Mouse (Mus musculus) embryonic facial prominence, embryonic 11.5 days (tissue): ENCODE results near the gene Clcn2. TPM values are rescaled to one million over a fixed set of nuclear protein-coding genes. Genes with fewer than 3 reads are reported as not detected.

ENCODE experiments used
- ATAC-seq: fragments of 200-750 bp; cut with Nextera tagmentation; replicated peaks from 2 replicates; pipeline ENCODE4 v1.8.0; 2017; ENCODE audit warnings: low read depth; ENCODE audit not compliant: insufficient number of reproducible peaks, low FRiP score, low TSS enrichment
- DNase-seq: peaks from one replicate; pipeline ENCODE4 v3.0.0-alpha.2; 2015; ENCODE audit warnings: low spot score
- H3K27ac ChIP-seq: fragments of 300-500 bp; sonication (generic); replicated peaks from 2 replicates; pipeline ENCODE4 v1.5.1; 2014; ENCODE audit warnings: mild to moderate bottlenecking, low read depth, low read length, control low read depth
- H3K27me3 ChIP-seq: fragments of 300-500 bp; sonication (generic); 2 replicates; pipeline ENCODE4 v1.6.1; 2014; ENCODE audit warnings: mild to moderate bottlenecking, low read length, moderate library complexity, mixed read lengths; ENCODE audit not compliant: control insufficient read depth, insufficient read depth
- H3K36me3 ChIP-seq: fragments of 300-500 bp; sonication (generic); replicated peaks from 2 replicates; pipeline ENCODE4 v1.6.1; 2014; ENCODE audit warnings: low read depth, mild to moderate bottlenecking, low read length, moderate library complexity, mixed read lengths; ENCODE audit not compliant: control insufficient read depth, insufficient read depth
- H3K4me1 ChIP-seq: fragments of 300-500 bp; sonication (generic); 2 replicates; pipeline ENCODE4 v1.6.1; 2014; ENCODE audit warnings: low read length, mixed read lengths; ENCODE audit not compliant: control insufficient read depth, insufficient read depth
- H3K4me2 ChIP-seq: fragments of 300-500 bp; sonication (generic); 2 replicates; pipeline ENCODE4 v1.6.1; 2014; ENCODE audit warnings: low read depth, mild to moderate bottlenecking, control low read depth, low read length, moderate library complexity
- H3K4me3 ChIP-seq: fragments of 300-500 bp; sonication (generic); 2 replicates; pipeline ENCODE4 v1.5.1; 2014; ENCODE audit warnings: low read depth, low read length, control low read depth
- H3K9ac ChIP-seq: fragments of 300-500 bp; sonication (generic); replicated peaks from 2 replicates; pipeline ENCODE4 v1.6.1; 2014; ENCODE audit warnings: mild to moderate bottlenecking, control low read depth, low read length
- H3K9me3 ChIP-seq: fragments of 300-500 bp; sonication (generic); replicated peaks from 2 replicates; pipeline ENCODE4 v1.6.1; 2016; ENCODE audit warnings: mild to moderate bottlenecking, low read length, inconsistent platforms, mixed read lengths; ENCODE audit not compliant: control insufficient read depth
- WGBS: fragments of 180-500 bp; shearing (Covaris S2); extraction: QIAGEN DNeasy Blood & Tissue Kit; methylation state at CpG from one replicate; pipeline ENCODE4 v1.1.7; 2014; 5-methylcytosine and 5-hydroxymethylcytosine counted together
- polyA plus RNA-seq: library from polyadenylated mRNA; unstranded; fragments of >200 nt; fragmentation: Nextera tagmentation; extraction: Ambion mirVana; gene quantifications from 2 replicates; pipeline ENCODE4 v1.2.1, GENCODE M21; 2014

Clcn2 gene
- polyA plus RNA-seq, 1 experiment from 2014 or later: 13.0 TPM

GRCm38 (mm10) chr16:20695622-20696323 is 21.8 kb downstream of the Clcn2 start:
- Histone ChIP-seq H3K4me2 (peak overlapping the region; percentile 84), H3K9me3 (no peaks in the 10 kb centered on the region), H3K9ac (peak overlapping the region; percentile 45), H3K27me3 (no peaks in the 10 kb centered on the region), H3K4me1 (peaks cover 5% of the 10 kb centered on the region), H3K27ac (no peak overlapping the region), H3K36me3 (peaks cover 3% of the 10 kb centered on the region), H3K4me3 (peak overlapping the region; percentile 38)
- ATAC-seq: peak; percentile 74
- DNase-seq: peak; percentile 83
- 3% methylated on average over 44 of the region's 46 CpGs for WGBS

- no peak for DNase-seq
- H3K4me3 ChIP-seq: no peak overlapping the region
- WGBS: 81% methylated on average over 8 of the region's 8 CpGs
- H3K27ac ChIP-seq: no peak overlapping the region
- no peaks in the 10 kb centered on the region for H3K9me3 ChIP-seq
- H3K4me2 ChIP-seq: no peak overlapping the region
- no peak for ATAC-seq
- peaks cover 5% of the 10 kb centered on the region for H3K4me1 ChIP-seq
- no peak overlapping the region for H3K9ac ChIP-seq
- peaks cover 6% of the 10 kb centered on the region for H3K36me3 ChIP-seq
- no peaks in the 10 kb centered on the region for H3K27me3 ChIP-seq
Observed at GRCm38 (mm10) chr16:20694781-20695180, 22.8 kb downstream of the Clcn2 start.

DNA sequence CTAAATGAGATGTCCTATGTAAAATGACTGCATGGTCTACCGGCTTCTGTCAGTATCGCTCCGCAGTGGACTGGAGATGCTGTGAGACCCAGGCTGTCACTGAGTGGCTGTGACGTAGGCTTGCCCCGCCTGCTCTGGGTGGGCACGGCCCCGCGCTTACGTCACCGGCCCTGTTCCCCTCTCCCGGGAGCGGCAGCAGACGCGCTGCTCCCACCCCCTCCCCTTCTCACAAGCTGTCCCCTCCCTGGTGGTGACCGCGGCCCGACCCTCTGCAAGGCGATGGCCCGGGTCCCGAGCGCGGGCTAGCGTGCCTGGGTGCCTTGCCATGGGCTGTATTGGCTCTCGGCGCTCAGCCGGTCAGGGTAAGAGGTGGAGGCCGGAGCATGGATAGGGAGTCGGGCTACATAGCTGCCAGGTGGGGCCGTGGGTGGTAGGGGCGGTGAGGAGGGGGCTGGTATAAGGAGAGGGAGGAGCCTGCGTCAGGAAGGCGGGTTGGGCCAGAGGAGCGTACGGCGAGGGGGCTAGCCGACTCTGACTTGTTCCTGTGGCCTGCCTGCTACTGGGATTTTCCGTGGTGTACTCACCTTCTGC is 24.3 kb downstream of the Clcn2 start, which contains the start of gene Fam131a:
TSS of gene Fam131a (plus strand) at position 131 of the 591 bp plus-strand sequence.
- peak; percentile 94 for DNase-seq
- peaks cover 5% of the 10 kb centered on the region; the same call in 1 of the 2 replicates for H3K4me1 ChIP-seq
- H3K36me3 ChIP-seq: peaks cover 20% of the 10 kb centered on the region
- no peaks in the 10 kb centered on the region for H3K9me3 ChIP-seq
- H3K4me2 ChIP-seq: peak within 1 kb of the TSS; percentile 87
- peak within 1 kb of the TSS; percentile 62 for H3K9ac ChIP-seq
- peak within 1 kb of the TSS; percentile 57 for H3K4me3 ChIP-seq
- ATAC-seq: peak; percentile 93
- WGBS: under 1% methylated on average over 37 of the region's 37 CpGs
- H3K27ac ChIP-seq: peak within 1 kb of the TSS; percentile 59
- H3K27me3 ChIP-seq: no peaks in the 10 kb centered on the region

- peaks cover 25% of the 10 kb centered on the region for H3K36me3 ChIP-seq
- H3K9me3 ChIP-seq: no peaks in the 10 kb centered on the region
- no peak overlapping the region for H3K4me2 ChIP-seq
- DNase-seq (no peak), ATAC-seq (no peak)
- peak overlapping the region; percentile 57; the same call in 1 of the 2 replicates for H3K4me3 ChIP-seq
- WGBS: 48% methylated on average over 16 of the region's 16 CpGs
- peaks cover 5% of the 10 kb centered on the region; the same call in 1 of the 2 replicates for H3K4me1 ChIP-seq
- no peaks in the 10 kb centered on the region for H3K27me3 ChIP-seq
- no peak overlapping the region for H3K27ac ChIP-seq
- no peak overlapping the region; the same call in 1 of the 2 replicates for H3K9ac ChIP-seq
Observed at GRCm38 (mm10) chr16:20692241-20692965, 25.1 kb downstream of the Clcn2 start.

- Histone ChIP-seq H3K4me1 (peaks cover 5% of the 10 kb centered on the region; the same call in 1 of the 2 replicates), H3K27me3 (no peaks in the 10 kb centered on the region), H3K9ac (no peak overlapping the region), H3K36me3 (peaks cover 30% of the 10 kb centered on the region), H3K4me3 (no peak overlapping the region), H3K4me2 (no peak overlapping the region), H3K27ac (no peak overlapping the region), H3K9me3 (no peaks in the 10 kb centered on the region)
- ATAC-seq (no peak), DNase-seq (no peak)
- 73% methylated on average over 1 of the region's 1 CpGs for WGBS
Observed at GRCm38 (mm10) chr16:20691617-20692016, 25.9 kb downstream of the Clcn2 start.

DNA sequence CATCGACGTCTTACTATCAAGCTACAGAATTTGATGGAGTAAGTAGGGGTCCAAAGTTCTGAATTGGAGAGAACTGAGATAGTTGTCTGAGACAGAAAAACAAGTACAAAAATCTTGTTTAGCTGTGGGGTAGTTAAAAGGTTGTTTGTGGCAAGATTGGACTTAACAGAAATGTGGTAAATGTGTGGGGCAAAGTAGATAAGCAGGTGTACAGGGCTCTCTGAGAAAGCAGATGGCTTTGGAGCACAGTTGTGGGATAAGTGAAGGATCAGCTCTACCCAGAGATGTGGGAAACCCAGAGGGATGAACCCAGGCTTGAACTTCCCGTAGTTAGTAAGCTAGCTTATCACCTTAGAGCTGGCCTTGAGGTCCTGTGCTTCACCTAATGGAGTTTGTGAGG is 26.8 kb downstream of the Clcn2 start:
- no peak for ATAC-seq
- Histone ChIP-seq H3K36me3 (peaks cover 33% of the 10 kb centered on the region), H3K27me3 (no peaks in the 10 kb centered on the region), H3K4me2 (no peak overlapping the region), H3K4me3 (no peak overlapping the region), H3K4me1 (peaks cover 1% of the 10 kb centered on the region; the same call in 1 of the 2 replicates), H3K9ac (no peak overlapping the region), H3K9me3 (no peaks in the 10 kb centered on the region), H3K27ac (no peak overlapping the region)
- DNase-seq: no peak
- WGBS: 89% methylated on average over 3 of the region's 3 CpGs

- no peak overlapping the region for H3K9ac ChIP-seq
- ATAC-seq: no peak
- DNase-seq: no peak
- H3K27me3 ChIP-seq: no peaks in the 10 kb centered on the region
- peaks cover 38% of the 10 kb centered on the region for H3K36me3 ChIP-seq
- H3K4me1 ChIP-seq: peaks cover 7% of the 10 kb centered on the region
- no peaks in the 10 kb centered on the region for H3K9me3 ChIP-seq
- H3K4me2 ChIP-seq: no peak overlapping the region
- 91% methylated on average over 10 of the region's 10 CpGs for WGBS
- H3K4me3 ChIP-seq: no peak overlapping the region
- H3K27ac ChIP-seq: no peak overlapping the region
Observed at GRCm38 (mm10) chr16:20677974-20678675, 39.4 kb downstream of the Clcn2 start.
